Mouse (Mus musculus) brain, embryonic 14.5 days (tissue): Measurements from ENCODE around the gene Prss8.

Experiments
- CTCF ChIP-seq: fragments of 200-500 bp; IDR thresholded peaks from 2 replicates; pipeline ENCODE4 v1.5.1; 2012; ENCODE audit warnings: inconsistent platforms, mild to moderate bottlenecking, moderate library complexity, borderline replicate concordance; ENCODE audit not compliant: insufficient read depth, insufficient read length; ENCODE audit errors: extremely low read depth
- POLR2A ChIP-seq: fragments of 200-500 bp; IDR thresholded peaks from 2 replicates; pipeline ENCODE4 v1.6.1; 2012; ENCODE audit warnings: mild to moderate bottlenecking, inconsistent platforms, borderline replicate concordance; ENCODE audit not compliant: poor library complexity, insufficient read depth, insufficient read length, severe bottlenecking; ENCODE audit errors: extremely low read depth

DNA sequence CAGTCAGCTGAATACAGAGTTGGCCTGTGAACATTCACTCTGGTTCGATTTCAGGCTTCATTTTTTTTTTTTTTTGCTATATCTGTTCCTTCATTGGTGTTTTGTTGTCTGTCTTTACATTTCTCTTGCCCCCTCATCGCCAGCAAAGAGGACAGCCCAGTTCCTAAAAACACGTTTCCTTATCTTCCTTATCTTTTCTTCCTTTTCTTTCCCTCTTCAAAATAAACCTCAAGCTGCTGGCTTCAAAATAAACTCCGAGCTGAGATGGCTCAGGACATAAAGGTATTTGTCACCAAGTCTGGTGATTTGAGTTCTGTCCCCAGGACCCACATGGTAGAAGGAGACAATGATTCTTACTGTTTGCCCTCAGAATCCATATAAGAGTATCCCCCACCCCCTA, 17.0 kb downstream of the Prss8 start:
- TF ChIP-seq CTCF (no peak), POLR2A (no peak)
